Mouse (Mus musculus): Measurements from ENCODE around the gene Tex33. TPM values are rescaled to one million over a fixed set of nuclear protein-coding genes. Genes with fewer than 3 reads are reported as not detected.

Gene Tex33
- total RNA-seq, 2 experiments from 2014 or later: not detected

DNA sequence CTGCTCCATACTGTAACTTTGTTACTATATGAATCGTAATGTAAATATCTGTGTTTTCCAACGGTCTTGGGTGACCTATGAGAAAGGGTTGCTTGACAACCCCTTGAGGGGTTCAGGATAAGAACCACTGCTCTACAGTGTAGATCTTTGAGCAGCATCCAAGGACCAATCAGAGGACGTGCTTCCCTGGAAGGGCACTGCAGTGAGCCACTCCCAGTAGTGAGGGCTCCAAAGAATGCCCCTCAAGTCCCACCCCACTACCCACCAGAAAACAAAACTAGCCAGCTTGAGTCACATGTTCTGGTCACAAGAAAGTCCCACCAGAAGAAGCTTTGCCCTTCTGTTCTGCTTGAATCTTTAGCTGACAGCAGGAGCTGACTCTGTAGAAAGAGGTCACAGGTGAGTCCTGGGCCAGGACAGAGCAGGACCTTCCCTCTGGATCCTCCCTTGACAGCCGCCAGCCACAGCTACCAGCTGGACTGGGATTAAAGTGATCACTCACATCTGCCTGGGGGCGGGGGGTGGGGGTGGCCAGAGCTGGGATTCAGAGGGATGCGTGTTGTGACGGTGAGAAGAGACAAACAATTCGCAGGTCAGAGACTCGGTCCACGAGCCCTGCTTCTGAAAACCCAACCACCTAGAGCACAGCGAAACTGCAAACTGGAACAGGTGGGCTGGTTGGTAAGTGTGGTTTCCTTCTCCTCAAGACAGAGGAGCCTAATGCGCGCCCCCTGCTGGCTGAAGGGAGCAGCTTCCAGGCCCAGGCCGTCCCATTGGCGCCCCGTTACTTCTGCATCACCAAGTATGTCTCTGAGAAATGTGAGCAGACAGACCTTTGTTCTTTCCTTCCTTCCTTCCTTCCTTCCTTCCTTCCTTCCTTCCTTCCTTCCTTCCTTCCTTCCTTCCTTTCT, 26.6 kb upstream of the Tex33 start:
- no peak for DNase-seq (ENCODE audit: low spot score)
- intact Hi-C loops (cut with DNase I): loop anchor here (2.0 to 10.0 kb wide), 2 partner anchors 68 to 248 kb away; partner anchors contain the start of gene Ift27

DNA sequence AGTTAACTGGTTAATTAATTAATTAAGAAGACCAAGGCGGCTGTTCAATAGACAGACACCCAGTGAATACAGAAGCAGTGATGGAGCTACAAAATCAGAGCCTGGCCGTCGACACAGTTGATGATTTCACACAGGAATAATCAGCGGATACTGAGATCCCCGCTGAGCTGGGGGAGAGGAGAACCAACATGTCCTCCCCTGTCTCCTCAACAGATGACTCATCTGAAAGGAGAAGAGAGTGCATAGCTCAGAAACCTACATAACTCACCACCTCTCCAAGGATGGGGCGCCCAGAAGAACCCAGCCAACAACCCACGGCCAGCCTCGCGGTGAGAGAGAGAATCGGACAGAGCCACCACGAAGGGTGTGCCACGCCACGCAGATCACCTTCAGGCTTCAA, 24.7 kb upstream of the Tex33 start:
- intact Hi-C loops (cut with DNase I): loop anchor here (10.0 kb wide), 1 partner anchor 246 kb away; the partner anchor contains the start of gene Ift27
- no peak for DNase-seq (ENCODE audit: low spot score)

DNA sequence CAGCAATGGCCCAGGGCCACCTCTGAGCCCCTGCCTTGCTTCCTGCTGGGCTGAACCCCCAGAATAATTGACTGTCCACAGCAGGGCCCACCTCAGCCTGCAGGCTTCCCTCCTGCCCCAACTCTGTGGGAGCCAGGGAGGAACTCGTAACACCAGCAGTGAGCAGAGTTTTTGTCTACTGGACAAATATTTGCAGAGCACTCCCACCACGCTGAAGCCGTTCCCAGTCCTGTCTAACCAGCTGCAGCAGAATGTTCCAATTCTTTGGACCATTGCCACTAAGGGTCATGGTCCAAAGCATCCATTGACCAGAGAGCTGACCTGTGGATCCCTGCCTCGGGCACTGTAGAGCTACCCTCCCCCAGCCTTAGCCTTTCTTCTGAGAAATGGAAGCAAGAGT, 21.2 kb upstream of the Tex33 start:
- intact Hi-C loops (cut with DNase I): no loop called here
- no peak for DNase-seq (ENCODE audit: low spot score)

DNA sequence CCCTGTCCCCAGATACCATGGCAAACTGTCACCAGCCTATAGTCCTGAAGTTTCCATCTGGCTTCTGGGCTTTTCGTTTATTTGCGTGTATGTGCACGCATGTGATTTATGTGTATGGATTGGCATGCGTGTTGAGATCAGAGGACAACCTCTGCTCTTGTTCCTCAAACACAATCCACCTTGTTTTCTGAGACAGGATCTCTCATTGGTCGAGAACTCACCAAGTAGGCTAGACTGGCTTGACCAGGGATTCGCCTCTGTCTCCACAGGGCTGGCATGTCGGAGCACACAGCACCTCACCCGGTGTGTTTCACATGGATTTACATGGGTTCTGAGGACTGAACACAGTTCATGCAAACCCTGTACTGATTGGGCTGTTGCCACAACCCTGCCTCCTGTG, 18.4 kb upstream of the Tex33 start:
- no peak for DNase-seq (ENCODE audit: low spot score)
- intact Hi-C loops (cut with DNase I): no loop called here

DNA sequence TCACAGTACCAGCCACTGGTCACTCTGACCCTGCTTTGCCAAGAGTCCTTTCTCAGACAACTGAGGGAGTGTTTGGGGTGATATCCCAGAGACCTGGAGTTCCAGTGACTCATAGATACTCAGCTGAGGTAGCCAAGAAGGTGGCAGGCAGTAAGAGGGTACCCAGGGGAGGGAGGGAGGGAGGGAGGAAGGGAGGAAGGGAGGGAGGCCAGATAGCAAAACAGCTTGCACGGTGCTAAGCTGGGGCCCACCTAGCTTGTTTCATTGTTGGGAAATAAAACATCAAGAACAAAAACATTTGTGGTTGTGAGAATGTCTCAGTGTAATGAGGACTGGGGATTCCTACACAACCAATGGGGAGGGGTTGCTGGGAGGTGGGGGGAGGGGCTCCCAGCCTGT, 18.0 kb upstream of the Tex33 start:
- intact Hi-C loops (cut with DNase I): no loop called here
- DNase-seq (ENCODE audit: low spot score): no peak

DNA sequence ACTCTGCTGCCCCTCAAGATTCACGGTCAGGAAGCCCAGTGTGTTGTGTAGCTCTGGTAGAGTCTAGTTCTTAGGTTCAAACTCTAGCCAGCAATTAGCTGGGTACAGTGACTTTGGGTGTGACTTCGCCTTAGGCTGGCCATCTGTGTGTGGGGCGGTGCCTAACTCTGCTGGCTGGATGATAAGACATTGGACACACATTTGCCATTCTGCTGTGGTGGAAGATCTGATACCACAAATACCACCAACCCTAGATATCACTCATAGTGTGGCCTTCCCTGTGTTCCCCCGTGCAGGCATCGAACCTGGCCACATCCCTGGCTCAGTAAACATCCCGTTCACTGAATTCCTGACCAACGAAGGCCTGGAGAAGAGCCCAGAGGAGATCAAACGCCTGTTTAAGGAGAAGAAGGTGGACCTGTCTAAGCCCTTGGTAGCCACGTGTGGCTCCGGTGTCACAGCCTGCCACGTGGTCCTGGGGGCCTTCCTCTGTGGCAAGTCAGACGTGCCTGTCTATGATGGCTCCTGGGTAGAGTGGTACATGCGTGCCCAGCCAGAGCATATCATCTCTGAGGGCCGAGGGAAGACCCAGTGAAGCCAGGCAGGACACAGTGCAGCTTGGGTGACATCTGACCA, 17.5 kb upstream of the Tex33 start:
- intact Hi-C loops (cut with DNase I): no loop called here
- DNase-seq (ENCODE audit: low spot score): no peak

DNA sequence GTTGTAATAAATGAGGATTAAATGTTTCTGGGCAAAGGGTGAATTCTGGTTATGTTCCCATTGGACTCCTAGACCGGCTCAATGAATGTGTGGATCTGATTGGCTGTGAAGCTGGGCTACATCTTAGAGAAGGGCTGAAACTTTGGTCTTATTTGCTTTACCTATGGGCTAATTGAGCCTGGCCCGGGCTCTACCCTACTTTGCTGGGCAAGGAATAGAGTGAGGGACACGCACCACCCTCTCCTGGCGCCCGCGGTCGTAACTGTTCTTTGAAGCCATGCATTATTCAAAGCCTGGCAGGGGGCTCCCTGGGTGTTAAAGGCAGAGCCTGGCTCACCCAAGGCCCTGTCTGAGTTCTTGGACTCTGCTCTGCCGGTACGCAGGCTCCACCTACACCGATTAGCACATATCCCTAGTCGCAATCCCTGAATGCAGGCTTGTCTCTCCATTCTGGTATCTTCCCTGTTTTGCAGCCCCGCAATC, 13.9 kb upstream of the Tex33 start:
- intact Hi-C loops (cut with DNase I): no loop called here
- no peak for DNase-seq (ENCODE audit: low spot score)

DNA sequence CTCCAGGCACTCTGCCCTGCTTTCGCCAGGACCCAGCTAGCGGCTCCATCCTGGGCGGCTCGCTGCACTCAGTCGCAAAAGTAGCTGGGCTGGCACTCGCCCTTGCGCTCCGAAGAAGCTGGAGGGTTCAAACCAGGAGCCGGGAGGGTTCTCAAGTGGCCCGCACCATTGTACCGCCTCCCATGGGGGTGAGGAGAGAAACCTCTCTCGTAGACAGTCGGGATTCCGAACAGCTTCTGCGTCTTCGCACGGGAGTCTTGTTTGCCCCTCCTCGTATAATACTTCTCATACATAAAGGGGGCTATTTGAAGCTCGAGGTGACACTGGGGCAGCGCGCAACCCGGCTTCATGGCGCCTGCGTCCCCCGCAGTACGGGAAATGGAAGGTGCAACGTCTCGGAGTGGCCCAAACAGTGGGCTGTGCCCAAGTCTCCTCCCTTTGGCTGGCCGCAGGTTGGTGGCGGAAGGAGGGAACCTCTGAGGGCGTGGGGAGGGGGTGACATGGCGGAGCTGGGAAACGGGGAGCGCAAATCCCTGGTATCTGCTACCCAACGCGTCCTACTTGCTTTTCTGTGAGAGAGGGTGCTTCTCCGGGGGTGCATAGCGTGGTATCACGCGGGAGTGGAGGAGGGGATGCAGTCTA, 10.7 kb upstream of the Tex33 start, which contains the start of gene Mpst:
Mpst (plus strand) TSS at position 124 of the 642 bp plus-strand sequence.
- peak; percentile 88 for DNase-seq (ENCODE audit: low spot score)
- intact Hi-C loops (cut with DNase I): loop anchor here (2.0 kb wide), 1 partner anchor 22 kb away; the partner anchor contains the start of gene Kctd17

DNA sequence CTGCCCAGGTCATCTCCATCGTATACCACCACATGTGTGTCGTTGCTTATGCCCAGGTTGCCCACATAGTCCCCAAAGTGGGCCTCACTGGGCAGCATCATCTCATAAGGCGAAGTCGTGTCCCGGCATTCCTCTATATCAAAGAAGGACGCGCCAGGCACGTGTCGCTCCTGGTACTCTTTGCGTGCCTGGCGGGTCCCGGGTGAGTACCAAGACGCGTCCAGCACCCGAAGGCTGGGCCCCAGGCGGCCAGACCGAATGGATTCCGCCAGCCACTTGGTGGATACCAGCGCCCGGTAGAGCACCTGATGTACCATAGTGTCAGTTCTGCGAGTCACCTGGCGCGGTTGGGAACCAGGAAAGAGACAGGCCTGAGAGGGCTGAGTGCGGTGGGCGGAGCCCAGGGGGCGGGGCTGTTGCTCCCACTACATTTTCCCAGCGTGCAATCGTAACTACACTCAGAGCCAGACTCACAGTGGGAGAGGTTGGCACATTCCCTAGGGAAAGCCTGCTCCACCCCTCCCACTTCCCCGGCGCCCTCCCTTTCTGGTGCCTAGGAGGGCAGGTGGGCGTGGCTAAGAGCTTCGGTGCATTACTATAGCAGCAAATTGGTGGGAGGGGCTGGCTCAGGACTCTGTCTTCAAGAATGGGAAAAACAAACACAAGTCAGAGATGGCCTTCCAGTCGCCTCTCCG, 10.0 kb upstream of the Tex33 start, which contains the start of gene Tst:
Tst (minus strand) TSS at position 391 of the 695 bp plus-strand sequence.
- peak; percentile 83 for DNase-seq (ENCODE audit: low spot score)
- intact Hi-C loops (cut with DNase I): loop anchor here (2.0 kb wide), 1 partner anchor 23 kb away; the partner anchor contains the start of gene Kctd17

DNA sequence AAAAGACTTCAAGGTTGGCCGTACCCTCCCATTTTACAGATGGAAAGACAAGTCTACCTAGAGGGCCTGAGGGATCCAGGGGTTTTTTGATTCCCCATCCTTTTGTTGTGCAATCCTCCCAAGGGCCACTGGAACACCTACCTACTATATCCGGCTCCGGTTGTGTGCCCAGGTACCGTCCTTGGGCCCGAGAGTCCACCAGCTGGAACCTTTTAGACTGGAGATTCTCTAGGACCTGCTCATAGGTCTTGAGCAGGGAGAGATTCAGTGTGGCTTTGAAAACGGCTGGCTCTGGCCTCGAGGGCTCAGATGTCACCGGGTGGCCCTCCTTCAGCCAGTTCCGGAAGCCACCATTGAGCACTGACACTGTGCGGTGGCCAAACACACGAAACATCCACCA, 9.4 kb upstream of the Tex33 start:
- no peak for DNase-seq (ENCODE audit: low spot score)
- intact Hi-C loops (cut with DNase I): no loop called here

DNA sequence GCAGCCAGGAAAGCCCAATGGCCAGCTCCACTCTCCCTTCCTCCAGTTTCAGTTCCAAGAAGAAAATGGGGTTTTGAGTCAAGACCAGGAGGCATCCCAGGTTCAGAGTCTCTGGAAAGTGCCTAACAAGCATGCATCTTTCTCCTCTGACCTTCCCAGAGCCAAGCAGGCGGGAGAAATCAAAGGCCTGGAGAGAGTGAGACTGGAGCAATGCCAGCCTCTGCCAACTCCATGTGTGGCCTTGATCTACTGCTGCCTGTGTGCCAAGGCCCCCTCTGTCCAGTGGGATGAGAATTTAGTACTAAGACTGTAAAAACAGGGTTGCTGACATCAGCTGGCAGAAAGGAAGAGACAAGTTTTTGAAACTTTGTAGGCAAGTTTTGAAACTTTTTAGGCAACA, 8.2 kb upstream of the Tex33 start:
- intact Hi-C loops (cut with DNase I): no loop called here
- DNase-seq (ENCODE audit: low spot score): no peak

DNA sequence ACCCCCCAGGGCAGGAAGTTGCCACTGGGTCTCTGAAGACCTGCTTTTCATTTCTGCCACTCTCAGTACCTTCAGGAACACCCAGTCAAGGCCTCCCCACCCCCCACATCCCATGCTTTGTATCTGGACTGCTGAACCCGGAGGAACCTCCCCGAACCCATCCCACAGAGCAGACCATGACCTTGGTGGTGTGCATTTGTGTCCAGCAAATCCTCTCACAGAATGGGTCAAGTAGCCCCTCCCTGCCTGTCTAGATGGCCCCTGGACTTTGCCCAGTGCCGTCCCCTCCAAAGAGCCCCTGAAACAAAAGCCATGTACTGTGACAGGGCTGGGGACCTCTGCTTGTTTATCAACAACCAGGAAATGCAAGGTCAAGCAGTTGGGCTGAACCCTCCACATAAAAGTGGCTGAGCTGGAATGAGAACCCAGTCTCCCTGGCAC, 7.6 kb upstream of the Tex33 start:
- no peak for DNase-seq (ENCODE audit: low spot score)
- intact Hi-C loops (cut with DNase I): no loop called here

DNA sequence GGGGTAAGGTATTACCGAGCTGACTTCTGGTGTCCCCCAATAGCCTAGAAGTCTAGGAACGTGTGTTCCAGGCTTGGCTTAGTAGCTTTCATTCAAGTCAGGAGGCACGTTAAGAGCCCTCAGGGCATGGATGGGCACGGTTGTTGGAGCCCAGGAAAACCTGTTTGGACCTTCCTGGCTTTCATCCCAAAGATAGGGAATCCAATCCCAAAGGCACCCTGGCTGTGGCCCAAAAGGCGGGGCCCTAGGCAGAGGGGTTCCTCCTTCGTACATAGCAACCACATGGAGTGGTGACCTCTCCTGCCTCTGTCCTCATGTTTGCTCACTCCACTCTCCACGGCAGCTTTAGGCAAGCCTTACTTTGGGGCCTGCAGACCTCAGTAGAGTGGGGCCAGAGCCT, 6.7 kb upstream of the Tex33 start:
- intact Hi-C loops (cut with DNase I): no loop called here
- DNase-seq (ENCODE audit: low spot score): no peak

DNA sequence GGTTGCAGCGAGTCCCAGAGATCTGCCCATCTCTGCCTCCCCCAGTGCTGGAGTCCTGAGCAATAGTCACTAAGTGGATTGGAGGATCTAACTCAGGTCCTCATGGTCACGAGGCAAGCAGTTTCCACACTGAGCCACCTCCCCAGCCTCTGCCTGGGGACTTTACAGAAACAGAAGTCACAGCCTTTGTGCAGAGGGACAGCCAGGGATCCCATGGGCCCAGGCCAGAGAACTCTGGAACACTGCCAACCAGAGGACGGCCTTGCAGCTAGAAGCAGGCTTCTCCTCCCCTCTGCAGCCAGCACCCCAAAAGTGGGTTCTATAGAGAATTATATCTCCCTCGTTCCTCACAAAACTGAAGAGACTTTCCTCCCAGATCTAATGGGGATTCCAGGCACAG, 6.2 kb upstream of the Tex33 start:
- intact Hi-C loops (cut with DNase I): no loop called here
- DNase-seq (ENCODE audit: low spot score): peak; percentile 45

DNA sequence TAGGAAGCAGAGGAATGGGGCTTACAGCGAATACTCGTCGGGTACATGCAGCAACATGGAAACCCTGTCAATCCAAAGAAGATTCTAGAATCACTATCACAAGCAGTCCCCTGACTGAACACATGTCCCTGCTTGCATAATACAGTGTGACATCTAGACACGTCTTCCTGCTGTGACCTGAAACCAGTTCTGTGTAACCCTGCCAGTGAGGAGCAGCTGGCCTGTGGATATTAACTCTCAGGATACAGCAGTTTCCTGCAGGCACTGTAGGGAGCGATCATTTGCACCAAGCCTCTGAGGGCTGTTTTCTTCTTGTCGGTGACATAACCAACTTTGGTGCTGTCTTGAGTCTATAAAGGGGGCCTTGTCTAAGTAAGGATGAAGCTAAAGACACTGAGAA, 5.6 kb upstream of the Tex33 start:
- intact Hi-C loops (cut with DNase I): no loop called here
- DNase-seq (ENCODE audit: low spot score): no peak

DNA sequence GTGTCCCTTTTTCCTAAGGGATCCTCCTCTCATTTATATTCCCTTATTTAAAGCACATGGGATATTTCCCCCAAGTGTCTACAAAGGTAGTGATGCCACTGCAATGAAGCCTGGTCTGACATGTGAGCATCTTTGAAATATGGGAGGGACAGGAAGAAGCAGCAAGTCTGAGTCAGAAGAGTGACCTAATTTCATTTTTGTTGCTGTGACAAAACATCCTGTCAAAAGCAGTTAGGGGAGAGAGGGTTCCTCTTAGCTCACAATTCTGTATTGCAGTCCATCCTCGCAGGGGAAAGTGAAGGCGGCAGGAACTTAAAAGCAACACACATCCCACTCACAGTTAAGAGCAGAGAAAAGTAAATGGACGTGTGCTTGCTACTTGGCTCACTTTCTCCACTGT, 4.9 kb downstream of the Tex33 start:
- DNase-seq (ENCODE audit: low spot score): no peak
- intact Hi-C loops (cut with DNase I): no loop called here

DNA sequence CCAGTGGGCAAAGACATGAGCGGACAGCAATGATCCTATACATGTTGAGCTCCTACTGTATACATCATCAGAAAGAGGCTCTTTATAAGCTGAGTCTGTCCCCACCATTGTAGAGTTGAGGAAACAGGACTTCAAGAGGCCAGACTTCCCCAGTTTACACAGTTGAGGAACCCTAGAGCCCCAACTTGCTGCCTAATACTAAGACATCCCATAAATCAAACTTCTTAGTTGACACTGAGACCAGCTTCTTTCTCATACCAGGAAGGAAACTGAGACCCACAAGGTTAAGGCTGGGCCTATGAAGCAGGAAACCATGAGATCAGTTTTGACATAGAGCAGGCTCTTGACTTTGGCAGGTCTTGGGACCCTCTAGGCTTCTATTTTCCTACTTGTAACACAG, 10.1 kb downstream of the Tex33 start:
- intact Hi-C loops (cut with DNase I): no loop called here
- no peak for DNase-seq (ENCODE audit: low spot score)

DNA sequence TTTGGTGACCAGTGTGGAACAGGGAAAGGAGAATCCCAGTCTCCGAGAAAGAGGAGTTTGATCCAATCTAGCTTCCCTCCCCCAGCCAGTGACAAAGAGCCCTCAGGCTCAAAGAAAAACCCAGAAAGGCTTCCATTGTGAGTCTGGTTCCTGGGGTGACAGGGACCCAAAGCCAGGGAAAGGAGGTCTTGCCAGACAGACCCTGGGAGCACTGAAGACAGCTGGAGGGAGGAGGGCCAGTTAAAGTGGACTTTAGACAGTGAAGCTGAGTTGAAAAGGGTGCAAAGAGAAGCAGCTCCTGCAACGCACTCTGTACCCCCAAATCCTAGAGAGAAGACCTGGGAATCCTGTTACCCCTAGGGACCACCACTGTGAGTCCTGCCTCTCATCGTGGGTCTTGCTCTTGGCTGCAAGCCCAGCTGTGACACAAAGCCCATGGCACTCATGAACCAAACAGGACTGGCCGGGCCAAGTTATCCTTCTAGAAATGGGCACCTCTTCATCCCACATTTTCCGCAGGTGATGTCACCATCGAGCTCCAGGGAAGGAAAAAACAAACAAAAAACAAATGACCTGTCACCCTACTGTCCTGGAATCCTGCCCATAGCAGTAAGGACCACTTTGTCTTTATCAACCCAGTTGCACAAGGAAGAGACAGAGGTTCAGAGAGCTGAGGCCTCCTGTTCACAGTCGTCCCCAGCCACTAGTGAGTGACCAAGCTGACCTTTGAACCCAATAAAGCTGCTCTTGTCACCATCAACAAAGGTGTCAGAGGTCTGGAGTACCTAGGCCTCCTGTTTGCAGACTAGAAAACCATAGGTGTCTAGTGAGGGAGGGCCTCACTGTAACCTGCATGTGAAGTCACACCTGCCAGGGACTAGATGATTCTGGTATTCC, 11.2 kb downstream of the Tex33 start:
- intact Hi-C loops (cut with DNase I): no loop called here
- no peak for DNase-seq (ENCODE audit: low spot score)
